9 mouse cellular contexts compared by ENCODE assay signal in the genomic region with DNA sequence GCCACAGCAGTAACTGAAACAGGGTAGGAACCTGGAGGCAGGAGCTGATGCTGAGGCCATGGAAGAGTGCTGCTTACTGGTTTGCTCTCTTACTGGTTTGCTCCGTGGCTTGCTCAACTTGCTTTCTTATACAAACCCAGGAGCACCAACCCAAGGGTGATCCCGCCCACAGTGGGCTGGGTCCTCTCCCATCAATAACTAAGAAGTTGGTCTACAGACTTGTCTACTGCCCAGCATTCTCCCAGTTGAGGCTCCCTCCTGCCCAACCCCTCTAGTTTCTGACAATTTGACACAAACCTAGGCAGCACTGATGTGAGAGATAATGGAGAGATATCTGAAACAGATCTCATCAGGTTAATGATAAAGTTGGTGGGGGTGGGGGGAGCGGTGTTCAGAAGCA.
DNase-seq lines count a peak whose midpoint lies in the region; ATAC-seq and TF ChIP-seq lines count a peak whose summit lies in the region.
"Had no signal": no experiment of that assay in that cellular context is flagged by ENCODE, and none has a peak within 500 bp of the region (broad histone marks: within the 10 kb centered on the region; RNA-seq: fewer than 3 reads in every experiment).

No protein-coding gene starts in this region.

- no peak for TF ChIP-seq EP300 in ES-Bruce4 (IDR thresholded peaks at IDR 0.05; ENCODE audit: insufficient read depth, low read depth, low read length)

- DNase-seq in heart, embryonic 10.5 days (ENCODE audit: low spot score): no peak
- DNase-seq in heart, adult 18-20 months: no peak
- no peak for DNase-seq in gastrocnemius, postnatal 36 days
- DNase-seq in ovary, postnatal 14 days (ENCODE audit: low spot score): no peak
- DNase-seq in frontal cortex, postnatal 25 days (ENCODE audit: low spot score in 2 of 2): no peak
- DNase-seq: left cerebral cortex, postnatal 4 days had no signal

- H3K27me3 ChIP-seq in heart, embryonic 10.5 days (ENCODE audit: insufficient read depth, poor library complexity, severe bottlenecking): no peaks in the 10 kb centered on the region
- no peaks in the 10 kb centered on the region for H3K27me3 ChIP-seq in ES-Bruce4 (ENCODE audit: control insufficient read depth, insufficient read depth, low read length, poor library complexity, severe bottlenecking)
- no peaks in the 10 kb centered on the region for H3K27me3 ChIP-seq in forebrain, embryonic 15.5 days
- H3K27me3 ChIP-seq in liver, embryonic 16.5 days (ENCODE audit: control insufficient read depth, insufficient read depth, low read depth, low read length): no peaks in the 10 kb centered on the region

- intact Hi-C loops in gastrocnemius, postnatal 36 days (cut with DNase I): no loop called here

- no peak for TF ChIP-seq CTCF in ES-Bruce4 (IDR thresholded peaks at IDR 0.05; ENCODE audit: low read depth, low read length)

- no peak overlapping the region for H3K9ac ChIP-seq in ES-Bruce4 (ENCODE audit: low read depth, poor library complexity, severe bottlenecking)
- H3K9ac ChIP-seq in forebrain, embryonic 15.5 days (replicated peaks): no peak overlapping the region
- H3K9ac ChIP-seq in liver, embryonic 16.5 days (ENCODE audit: low read depth, low read length): no peak overlapping the region

- TF ChIP-seq POLR2A in ES-Bruce4 (IDR thresholded peaks at IDR 0.05; ENCODE audit: insufficient read depth, low read length): no peak

- ATAC-seq in forebrain, embryonic 15.5 days (replicated peaks): peak; percentile 30; the same call in 1 of the 2 replicates
- no peak for ATAC-seq in liver, embryonic 16.5 days (ENCODE audit: low read depth)

- 0 out of 2 replicates have a peak overlapping the region, but pooled peaks have one; percentile 7 for H3K4me2 ChIP-seq in forebrain, embryonic 15.5 days (replicated peaks)
- 0 out of 2 replicates have a peak overlapping the region, but pooled peaks have one; percentile 17 for H3K4me2 ChIP-seq in liver, embryonic 16.5 days (ENCODE audit: low read depth, low read length)

- H3K4me3 ChIP-seq in heart, embryonic 10.5 days: peak overlapping the region; percentile 46
- no peak overlapping the region for H3K4me3 ChIP-seq in ES-Bruce4 (ENCODE audit: low read depth, low read length)
- no peak overlapping the region for H3K4me3 ChIP-seq in forebrain, embryonic 15.5 days
- H3K4me3 ChIP-seq in liver, embryonic 16.5 days (ENCODE audit: low read depth, low read length): no peak overlapping the region

- no peaks in the 10 kb centered on the region for H3K9me3 ChIP-seq in heart, embryonic 10.5 days
- H3K9me3 ChIP-seq in ES-Bruce4 (replicated peaks; ENCODE audit: control insufficient read depth, insufficient read depth, low read length, poor library complexity, severe bottlenecking): 0 out of 2 replicates have a peak, but pooled peaks cover 7% of the 10 kb centered on the region
- no peaks in the 10 kb centered on the region for H3K9me3 ChIP-seq in forebrain, embryonic 15.5 days
- no peaks in the 10 kb centered on the region for H3K9me3 ChIP-seq in liver, embryonic 16.5 days (replicated peaks; ENCODE audit: control insufficient read depth, low read length)

- H3K36me3 ChIP-seq in heart, embryonic 10.5 days: no peaks in the 10 kb centered on the region
- no peaks in the 10 kb centered on the region for H3K36me3 ChIP-seq in ES-Bruce4 (ENCODE audit: control insufficient read depth, insufficient read depth, low read length, poor library complexity, severe bottlenecking)
- no peaks in the 10 kb centered on the region for H3K36me3 ChIP-seq in forebrain, embryonic 15.5 days
- H3K36me3 ChIP-seq in liver, embryonic 16.5 days (ENCODE audit: control insufficient read depth, insufficient read depth): no peaks in the 10 kb centered on the region

- H3K27ac ChIP-seq in heart, embryonic 10.5 days: peak overlapping the region; percentile 83
- peak overlapping the region; percentile 66; the same call in 1 of the 2 replicates for H3K27ac ChIP-seq in ES-Bruce4 (ENCODE audit: insufficient read depth, low read length)
- H3K27ac ChIP-seq in forebrain, embryonic 15.5 days (replicated peaks): peak overlapping the region; percentile 68
- no peak overlapping the region for H3K27ac ChIP-seq in liver, embryonic 16.5 days (ENCODE audit: low read length)

- H3K4me1 ChIP-seq in heart, embryonic 10.5 days: peaks cover 47% of the 10 kb centered on the region
- peaks cover 8% of the 10 kb centered on the region for H3K4me1 ChIP-seq in ES-Bruce4 (ENCODE audit: control insufficient read depth, insufficient read depth, low read length)
- peaks cover 34% of the 10 kb centered on the region for H3K4me1 ChIP-seq in forebrain, embryonic 15.5 days
- no peaks in the 10 kb centered on the region for H3K4me1 ChIP-seq in liver, embryonic 16.5 days (ENCODE audit: control insufficient read depth, low read depth, low read length)

- 42% methylated on average over 3 of the region's 3 CpGs for WGBS in heart, embryonic 10.5 days
- WGBS in forebrain, embryonic 15.5 days: 36% methylated on average over 3 of the region's 3 CpGs
- 19% methylated on average over 3 of the region's 3 CpGs for WGBS in liver, embryonic 16.5 days (ENCODE audit: insufficient replicate concordance)
